Mouse (Mus musculus): ENCODE data around the gene Entpd3.

DNA sequence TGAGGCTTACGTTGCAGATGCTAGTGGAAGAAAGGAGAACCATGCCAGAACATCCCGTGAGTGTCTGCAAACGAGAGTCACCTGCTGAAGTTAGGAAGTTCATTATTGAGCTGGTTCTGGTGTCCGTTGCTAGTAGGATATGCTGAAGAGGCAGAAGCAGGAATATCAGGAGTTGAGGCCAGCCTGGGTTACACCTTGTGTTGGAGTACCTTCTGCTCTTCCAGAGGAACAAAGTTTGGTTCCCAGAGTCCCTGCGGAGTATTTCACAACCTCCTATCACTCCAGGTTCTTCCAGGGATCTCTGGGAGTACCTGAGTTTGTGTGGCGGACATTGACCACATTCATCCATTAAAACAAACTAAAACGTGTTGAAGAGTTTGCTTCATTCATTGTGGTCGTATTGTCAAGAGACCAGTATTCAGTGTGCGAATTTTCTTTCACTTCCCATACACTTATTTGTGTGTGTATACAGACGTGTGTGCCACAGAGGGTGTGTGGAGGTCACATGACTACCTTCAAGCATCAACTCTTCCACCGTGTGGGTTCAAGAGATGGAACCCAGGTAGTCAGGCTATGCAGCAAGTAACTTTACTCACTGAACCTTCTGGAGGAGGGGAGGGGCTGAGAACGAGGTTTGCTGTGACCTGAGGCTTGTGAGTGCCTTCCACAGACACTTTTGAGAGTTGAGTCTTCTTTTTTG lies 38.2 kb downstream of the Entpd3 start:
- no peak for TF ChIP-seq CTCF (conservative IDR thresholded peaks at IDR 0.05; ENCODE audit: insufficient read depth, insufficient read length, low read depth, low read length)
- no peak for TF ChIP-seq POLR2A (IDR thresholded peaks at IDR 0.05; ENCODE audit: low read depth, low read length)

Data from kidney, adult 2 months (tissue).